Comparison of ENCODE assay signal across 14 mouse cellular contexts in the genomic region with DNA sequence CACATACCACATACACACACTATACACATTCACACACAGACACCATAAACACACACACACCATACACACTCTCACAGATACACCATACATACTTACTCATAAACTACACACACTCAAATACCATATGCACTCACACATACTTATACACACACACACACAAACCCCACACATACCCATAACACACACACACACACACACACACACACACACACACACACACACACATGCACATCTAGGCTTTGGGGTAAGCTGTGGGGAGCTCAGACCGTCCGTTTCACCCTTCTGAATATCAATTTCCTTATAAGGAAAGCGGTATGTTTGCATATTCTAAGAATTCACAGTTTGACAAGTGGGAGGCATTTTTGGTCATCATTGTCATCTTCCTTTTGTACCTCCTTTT. TPM values are rescaled to one million over a fixed set of nuclear protein-coding genes. Genes with fewer than 3 reads are reported as not detected.
DNase-seq lines count a peak whose midpoint lies in the region; ATAC-seq and TF ChIP-seq lines count a peak whose summit lies in the region.
"Had no signal": no experiment of that assay in that cellular context is flagged by ENCODE, and none has a peak within 500 bp of the region (broad histone marks: within the 10 kb centered on the region; RNA-seq: fewer than 3 reads in every experiment).

No protein-coding gene starts in this region.

- H3K27me3 ChIP-seq in lung, embryonic 14.5 days (ENCODE audit: insufficient read depth, low read length), result no peaks in the 10 kb centered on the region
- no peaks in the 10 kb centered on the region for H3K27me3 ChIP-seq in embryonic facial prominence, embryonic 15.5 days
- H3K27me3 ChIP-seq in liver, postnatal 0 days (ENCODE audit: insufficient read depth, low read length), result no peaks in the 10 kb centered on the region
- H3K27me3 ChIP-seq: neural tube, embryonic 12.5 days had no signal

- no peak overlapping the region for H3K9ac ChIP-seq in lung, embryonic 14.5 days
- H3K9ac ChIP-seq in embryonic facial prominence, embryonic 15.5 days, result no peak overlapping the region
- peak overlapping the region; percentile 18; the same call in 1 of the 2 replicates for H3K9ac ChIP-seq in liver, postnatal 0 days (replicated peaks)
- H3K9ac ChIP-seq: neural tube, embryonic 12.5 days had no signal

- no peak overlapping the region for H3K27ac ChIP-seq in lung, embryonic 14.5 days (ENCODE audit: low read depth)
- no peak overlapping the region for H3K27ac ChIP-seq in embryonic facial prominence, embryonic 15.5 days (replicated peaks)
- H3K27ac ChIP-seq in liver, postnatal 0 days (ENCODE audit: low read depth), result peak overlapping the region; percentile 36; the same call in 1 of the 2 replicates

- no peak for ATAC-seq in lung, embryonic 14.5 days (ENCODE audit: insufficient read depth)
- ATAC-seq in embryonic facial prominence, embryonic 15.5 days (ENCODE audit: insufficient number of reproducible peaks, low FRiP score, low TSS enrichment, low read depth), result no peak
- ATAC-seq in liver, postnatal 0 days, result no peak
- ATAC-seq in frontal cortex, adult (ENCODE audit: low TSS enrichment), result no peak

- 41% methylated on average over 3 of the region's 3 CpGs for WGBS in lung, embryonic 14.5 days
- 53% methylated on average over 3 of the region's 3 CpGs for WGBS in embryonic facial prominence, embryonic 15.5 days
- 39% methylated on average over 3 of the region's 3 CpGs for WGBS in liver, postnatal 0 days (ENCODE audit: insufficient replicate concordance)

- H3K4me3 ChIP-seq in lung, embryonic 14.5 days (ENCODE audit: low read depth, low read length), result no peak overlapping the region
- no peak overlapping the region for H3K4me3 ChIP-seq in embryonic facial prominence, embryonic 15.5 days (replicated peaks)
- H3K4me3 ChIP-seq in liver, postnatal 0 days (ENCODE audit: low read depth, low read length), result peak overlapping the region; percentile 39
- H3K4me3 ChIP-seq: neural tube, embryonic 12.5 days had no signal

- H3K4me1 ChIP-seq in lung, embryonic 14.5 days (ENCODE audit: insufficient read depth), result peaks cover 8% of the 10 kb centered on the region
- H3K4me1 ChIP-seq in embryonic facial prominence, embryonic 15.5 days, result peaks cover 31% of the 10 kb centered on the region
- H3K4me1 ChIP-seq in liver, postnatal 0 days (ENCODE audit: insufficient read depth), result peaks cover 16% of the 10 kb centered on the region

- peaks cover 4% of the 10 kb centered on the region; the same call in 1 of the 2 replicates for H3K36me3 ChIP-seq in lung, embryonic 14.5 days (ENCODE audit: insufficient read depth)
- H3K36me3 ChIP-seq in embryonic facial prominence, embryonic 15.5 days, result no peaks in the 10 kb centered on the region
- no peaks in the 10 kb centered on the region for H3K36me3 ChIP-seq in liver, postnatal 0 days (replicated peaks; ENCODE audit: insufficient read depth, low read length)
- H3K36me3 ChIP-seq: neural tube, embryonic 12.5 days had no signal

- H3K4me2 ChIP-seq in lung, embryonic 14.5 days, result peak overlapping the region; percentile 54
- H3K4me2 ChIP-seq in embryonic facial prominence, embryonic 15.5 days (replicated peaks), result peak overlapping the region; percentile 34; the same call in 1 of the 2 replicates
- peak overlapping the region; percentile 67 for H3K4me2 ChIP-seq in liver, postnatal 0 days (ENCODE audit: low read depth, low read length)
- H3K4me2 ChIP-seq: neural tube, embryonic 12.5 days had no signal

- no peaks in the 10 kb centered on the region for H3K9me3 ChIP-seq in lung, embryonic 14.5 days (ENCODE audit: low read depth, low read length)
- H3K9me3 ChIP-seq in embryonic facial prominence, embryonic 15.5 days (replicated peaks), result no peaks in the 10 kb centered on the region
- no peaks in the 10 kb centered on the region for H3K9me3 ChIP-seq in liver, postnatal 0 days (ENCODE audit: low read length)
- H3K9me3 ChIP-seq: neural tube, embryonic 12.5 days had no signal

- no peak for TF ChIP-seq EP300 in liver, postnatal 0 days (IDR thresholded peaks at IDR 0.05; ENCODE audit: low read depth)

- no peak for TF ChIP-seq CTCF in lung, embryonic 14.5 days (IDR thresholded peaks at IDR 0.05; ENCODE audit: low read depth)
- no peak for TF ChIP-seq CTCF in liver, postnatal 0 days (IDR thresholded peaks at IDR 0.05; ENCODE audit: low read depth)

- DNase-seq in lung, embryonic 14.5 days, result no peak
- DNase-seq in lung, postnatal 10 days, result no peak
- peak; percentile 49 for DNase-seq in CD4-positive, CD25-positive, alpha-beta regulatory T cell, adult 2 months (ENCODE audit: low read depth, low spot score)
- no peak for DNase-seq in liver, postnatal 0 days
- no peak for DNase-seq in right cerebral cortex, postnatal 10 days (ENCODE audit: low spot score in 2 of 2)
- DNase-seq: cerebellum, adult 11-12 months; heart, postnatal 4 days; kidney, adult 2 months; lung, postnatal 36 days; midbrain, embryonic 14.5 days had no signal

RNA-seq across cellular contexts. Expression of gene Sh2d3c, which starts 1.7 kb away (rescaled TPM):
- polyA plus RNA-seq in lung, embryonic 14.5 days (2014; fragmentation: Nextera tagmentation; extraction: Ambion mirVana), result 37.6 and 38.8 TPM in 2 replicates
- polyA plus RNA-seq in embryonic facial prominence, embryonic 15.5 days (2015; fragmentation: Nextera tagmentation; extraction: Ambion mirVana), result 27.3 and 27.6 TPM in 2 replicates
- 7.6 and 8.3 TPM in 2 replicates for polyA plus RNA-seq in liver, postnatal 0 days (2015; fragmentation: Nextera tagmentation; extraction: Ambion mirVana)

RNA-seq across cellular contexts. Expression of gene Cdk9, which starts 9.7 kb away (rescaled TPM):
- polyA plus RNA-seq in lung, embryonic 14.5 days (2014; fragmentation: Nextera tagmentation; extraction: Ambion mirVana), result 81.7 and 84.3 TPM in 2 replicates
- 105 and 106 TPM in 2 replicates for polyA plus RNA-seq in embryonic facial prominence, embryonic 15.5 days (2015; fragmentation: Nextera tagmentation; extraction: Ambion mirVana)
- polyA plus RNA-seq in liver, postnatal 0 days (2015; fragmentation: Nextera tagmentation; extraction: Ambion mirVana), result 49.5 and 53.7 TPM in 2 replicates

RNA-seq across cellular contexts. Expression of gene 6330409D20Rik, which starts 18.2 kb away (rescaled TPM):
- polyA plus RNA-seq in lung, embryonic 14.5 days (2014; fragmentation: Nextera tagmentation; extraction: Ambion mirVana), result 0.20 TPM in 1 of 2 replicates, not detected in the other
- polyA plus RNA-seq in embryonic facial prominence, embryonic 15.5 days (2015; fragmentation: Nextera tagmentation; extraction: Ambion mirVana), result 0.32 and 0.42 TPM in 2 replicates
- not detected in 2 replicates for polyA plus RNA-seq in liver, postnatal 0 days (2015; fragmentation: Nextera tagmentation; extraction: Ambion mirVana)
- polyA plus RNA-seq: gonadal fat pad, adult 2 months; kidney, adult 2 months had no signal

RNA-seq across cellular contexts. Expression of gene Fpgs, which starts 18.6 kb away (rescaled TPM):
- 28.4 and 32.7 TPM in 2 replicates for polyA plus RNA-seq in lung, embryonic 14.5 days (2014; fragmentation: Nextera tagmentation; extraction: Ambion mirVana)
- 31.6 and 33.2 TPM in 2 replicates for polyA plus RNA-seq in embryonic facial prominence, embryonic 15.5 days (2015; fragmentation: Nextera tagmentation; extraction: Ambion mirVana)
- polyA plus RNA-seq in liver, postnatal 0 days (2015; fragmentation: Nextera tagmentation; extraction: Ambion mirVana), result 85.3 and 95.9 TPM in 2 replicates

RNA-seq across cellular contexts. Expression of gene Tor2a, which starts 34.5 kb away (rescaled TPM):
- polyA plus RNA-seq in lung, embryonic 14.5 days (2014; fragmentation: Nextera tagmentation; extraction: Ambion mirVana), result 66.2 and 71.0 TPM in 2 replicates
- 69.0 and 71.3 TPM in 2 replicates for polyA plus RNA-seq in embryonic facial prominence, embryonic 15.5 days (2015; fragmentation: Nextera tagmentation; extraction: Ambion mirVana)
- polyA plus RNA-seq in liver, postnatal 0 days (2015; fragmentation: Nextera tagmentation; extraction: Ambion mirVana), result 34.6 and 34.7 TPM in 2 replicates
